Mouse (Mus musculus) adrenal gland, adult (tissue): Measurements from ENCODE around the gene Hist1h2bj.

ENCODE experiments used
- DNase-seq, 2 experiments: peaks; one replicate each; pipeline ENCODE4 v3.0.0; 2022 to 2023; ENCODE audit warnings: low spot score in 1 of 2; ENCODE audit not compliant: inconsistent age in 2 of 2

The Hist1h2bj gene

GRCm38 (mm10) chr13:22042568-22043502 lies at the start of gene Hist1h2bj, which contains the start of gene Hist1h2ag:
TSS of gene Hist1h2bj (plus strand) at chr13:22043214.
TSS of gene Hist1h2ag (minus strand) at chr13:22042944.
- DNase-seq, result peak; percentile 89 to 98

- peak in 1 of 2 experiments; percentile 73 for DNase-seq
These were observed 48.9 kb upstream of the Hist1h2bj start for GRCm38 (mm10) chr13:21993957-21994738.

GRCm38 (mm10) chr13:21994896-21995295 lies 48.1 kb upstream of the Hist1h2bj start:
- DNase-seq, result no peak

- peak in 1 of 2 experiments; percentile 64 for DNase-seq
These were observed 47.6 kb upstream of the Hist1h2bj start for GRCm38 (mm10) chr13:21995331-21995914.

GRCm38 (mm10) chr13:21996101-21996839 lies 46.7 kb upstream of the Hist1h2bj start:
- DNase-seq, result peak in 1 of 2 experiments; percentile 49

GRCm38 (mm10) chr13:21996840-21997185 lies 46.2 kb upstream of the Hist1h2bj start:
- DNase-seq, result no peak

- no peak for DNase-seq
These were observed 45.7 kb upstream of the Hist1h2bj start for GRCm38 (mm10) chr13:21997201-21997820.

GRCm38 (mm10) chr13:21997821-21998220 lies 45.2 kb upstream of the Hist1h2bj start:
- no peak for DNase-seq

- no peak for DNase-seq
These were observed 44.6 kb upstream of the Hist1h2bj start for GRCm38 (mm10) chr13:21998412-21998811.

- DNase-seq, result no peak
These were observed 43.9 kb upstream of the Hist1h2bj start for GRCm38 (mm10) chr13:21999147-21999546.

GRCm38 (mm10) chr13:22001346-22001745 lies 41.7 kb upstream of the Hist1h2bj start:
- no peak for DNase-seq

- DNase-seq, result no peak
These were observed 41.2 kb upstream of the Hist1h2bj start for GRCm38 (mm10) chr13:22001823-22002222.

GRCm38 (mm10) chr13:22005605-22006333 lies 37.2 kb upstream of the Hist1h2bj start:
- DNase-seq, result peak in 1 of 2 experiments; percentile 39

GRCm38 (mm10) chr13:22006334-22007120 lies 36.5 kb upstream of the Hist1h2bj start:
- peak; percentile 38 to 88 for DNase-seq

GRCm38 (mm10) chr13:22007121-22007510 lies 35.9 kb upstream of the Hist1h2bj start:
- DNase-seq, result no peak

GRCm38 (mm10) chr13:22007872-22008271 lies 35.1 kb upstream of the Hist1h2bj start:
- no peak for DNase-seq

GRCm38 (mm10) chr13:22008707-22009106 lies 34.3 kb upstream of the Hist1h2bj start:
- no peak for DNase-seq

- DNase-seq, result no peak
These were observed 33.4 kb upstream of the Hist1h2bj start, which contains the start of gene Prss16 for GRCm38 (mm10) chr13:22009642-22010041. TSS of gene Prss16 (minus strand) at chr13:22009742.

GRCm38 (mm10) chr13:22013716-22014115 lies 29.3 kb upstream of the Hist1h2bj start:
- DNase-seq, result peak in 1 of 2 experiments; percentile 61
